Mouse (Mus musculus) neutrophil, adult 83 days (primary cell): ENCODE measurements around the gene 4933424G06Rik. TPM values are rescaled to one million over a fixed set of nuclear protein-coding genes. Genes with fewer than 3 reads are reported as not detected.

Source experiments
- total RNA-seq, 2 experiments: library from RNA; stranded (reverse); gene quantifications; one replicate each; pipeline ENCODE4 v1.2.4; 2023

Gene 4933424G06Rik
- not detected for total RNA-seq

GRCm38 (mm10) chr1:36709854-36710280 lies at the start of gene 4933424G06Rik:
4933424G06Rik (plus strand) TSS chr1:36710149.

GRCm38 (mm10) chr1:36682620-36683355 lies 27.2 kb upstream of the 4933424G06Rik start, which contains the start of gene Fam178b:
Fam178b (minus strand) TSS chr1:36683183.

GRCm38 (mm10) chr1:36691271-36692155 lies 18.4 kb upstream of the 4933424G06Rik start, which contains the start of gene Cox5b:
Cox5b (plus strand) TSS chr1:36691449.

GRCm38 (mm10) chr1:36714311-36714710 lies 4.4 kb downstream of the 4933424G06Rik start, which contains the start of gene Actr1b:
Actr1b (minus strand) TSS chr1:36714422.

GRCm38 (mm10) chr1:36761568-36761967 lies 51.6 kb downstream of the 4933424G06Rik start, which contains the start of gene Zap70:
Zap70 (plus strand) TSS chr1:36761798.

Other genes with a start within 250 kb of the 4933424G06Rik start
- gene Cnnm4, start 238.5 kb upstream of the 4933424G06Rik start, total RNA-seq, result 10 to 100 TPM; 22.8 to 29.2 TPM
- 10 to 100 TPM; 22.2 to 30.3 TPM for gene Cnnm3, start 198.3 kb upstream of the 4933424G06Rik start, total RNA-seq
- gene Ankrd23, start 173.3 kb upstream of the 4933424G06Rik start, total RNA-seq, result 1 to 10 TPM; 3.2 to 5.7 TPM
- gene Gm42417, start 170.7 kb upstream of the 4933424G06Rik start, total RNA-seq, result 1 to 10 TPM in 1 of 2 experiments, not detected in 1; 2.5 TPM
- 1 to 10 TPM; 3.9 to 4.0 TPM for gene Ankrd39, start 162.7 kb upstream of the 4933424G06Rik start, total RNA-seq
- gene Sema4c, start 151.8 kb upstream of the 4933424G06Rik start, total RNA-seq, result 1 to 10 TPM; 1.4 to 1.7 TPM
- under 1 TPM in 1 of 2 experiments, not detected in 1; 0.49 TPM for gene Fam178b, start 27.0 kb upstream of the 4933424G06Rik start, total RNA-seq
- gene Cox5b, start 18.7 kb upstream of the 4933424G06Rik start, total RNA-seq, result 100 to 1,000 TPM; 249 to 268 TPM
- 10 to 100 TPM; 40.1 to 44.0 TPM for gene Actr1b, start 4.3 kb downstream of the 4933424G06Rik start, total RNA-seq
- under 1 TPM; 0.35 to 0.49 TPM for gene Zap70, start 51.6 kb downstream of the 4933424G06Rik start, total RNA-seq
- 10 to 100 TPM; 64.0 to 68.3 TPM for gene Tmem131, start 233.5 kb downstream of the 4933424G06Rik start, total RNA-seq